Mouse (Mus musculus) heart, adult 2 months (tissue): Measurements from ENCODE around the gene Kcng3. TPM values are rescaled to one million over a fixed set of nuclear protein-coding genes. Genes with fewer than 3 reads are reported as not detected.

Experiments used
- DNase-seq, 2 experiments: peaks; one replicate each; pipeline ENCODE4 v3.0.0; 2021
- H3K27ac ChIP-seq: fragments of 200-600 bp; 2 replicates; pipeline ENCODE4 v1.8.1; 2022
- H3K27me3 ChIP-seq: fragments of 200-500 bp; 2 replicates; pipeline ENCODE4 v1.6.1; 2012; ENCODE audit warnings: mild to moderate bottlenecking, low read length, inconsistent platforms, mixed read lengths; ENCODE audit not compliant: control insufficient read depth, insufficient read depth
- H3K36me3 ChIP-seq: fragments of 200-500 bp; 2 replicates; pipeline ENCODE4 v1.6.1; 2012; ENCODE audit warnings: low read length, inconsistent platforms; ENCODE audit not compliant: control insufficient read depth, insufficient read depth
- H3K4me1 ChIP-seq: fragments of 200-500 bp; 2 replicates; pipeline ENCODE4 v1.6.1; 2011; ENCODE audit warnings: low read length; ENCODE audit not compliant: control insufficient read depth, insufficient read depth
- H3K4me3 ChIP-seq: fragments of 200-600 bp; 2 replicates; pipeline ENCODE4 v1.8.1; 2022
- H3K79me2 ChIP-seq: fragments of 200-500 bp; replicated peaks from 2 replicates; pipeline ENCODE4 v1.6.1; 2012; ENCODE audit warnings: mild to moderate bottlenecking, inconsistent platforms, low read length, moderate library complexity, mixed read lengths; ENCODE audit not compliant: control insufficient read depth, insufficient read depth
- H3K9ac ChIP-seq: fragments of 200-500 bp; 2 replicates; pipeline ENCODE4 v1.6.1; 2012; ENCODE audit warnings: low read depth, mild to moderate bottlenecking, control low read depth, inconsistent platforms, low read length, mixed read lengths
- CTCF ChIP-seq: fragments of 200-600 bp; IDR thresholded peaks from 2 replicates; pipeline ENCODE4 v1.8.1; 2022; ENCODE audit warnings: antibody characterized with exemption, mild to moderate bottlenecking, moderate library complexity
- EP300 ChIP-seq: fragments of 200-500 bp; IDR thresholded peaks from 2 replicates; pipeline ENCODE4 v1.6.1; 2011; ENCODE audit warnings: low read depth, low read length, control low read depth; ENCODE audit not compliant: insufficient read depth
- POLR2A ChIP-seq: fragments of 200-500 bp; IDR thresholded peaks from 2 replicates; pipeline ENCODE4 v1.6.1; 2011; ENCODE audit warnings: mild to moderate bottlenecking, low read depth, low read length, control low read depth; ENCODE audit not compliant: insufficient read depth
- WGBS: fragments of 180-500 bp; shearing (Covaris S2); methylation state at CpG from one replicate; pipeline ENCODE4 v1.1.7; 2018; 5-methylcytosine and 5-hydroxymethylcytosine counted together
- intact Hi-C: fragments of 180-260 bp; cut with DNase I; formaldehyde crosslinking; loops from one replicate; pipeline ENCODE4 v1.15.1; 2025
- polyA plus RNA-seq: library from polyadenylated mRNA; depleted of rRNA; stranded (reverse); fragments of >200 nt; gene quantifications from 2 replicates; pipeline ENCODE4 v1.2.3, GENCODE M21; 2012; rRNA removed
- total RNA-seq, 2 experiments: library from RNA; stranded (reverse); gene quantifications; 2 replicates each; pipeline ENCODE4 v1.2.3; 2021

Gene Kcng3
- total and polyA plus RNA-seq, 3 experiments = 0.02 TPM; not detected in 2

DNA sequence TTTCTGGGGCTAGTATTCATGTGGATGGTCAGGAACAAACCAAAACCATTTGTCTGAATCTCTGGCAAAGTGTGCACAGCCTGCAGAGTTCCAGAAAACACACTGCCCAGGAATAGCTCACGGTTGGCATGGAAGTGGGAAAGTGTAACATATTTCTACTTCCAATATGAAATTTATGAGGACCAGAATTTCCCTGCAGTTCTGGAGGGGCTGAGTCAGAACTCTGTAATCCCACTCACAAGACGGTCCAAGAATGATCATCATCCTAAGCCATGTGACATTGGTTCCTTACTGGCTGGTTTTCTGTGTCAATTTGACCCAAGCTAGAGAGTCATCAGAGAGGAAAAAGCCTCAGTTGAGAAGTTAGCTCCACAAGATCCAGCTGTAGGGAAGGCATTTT is 89.3 kb downstream of the Kcng3 start:
- no peak overlapping the region for H3K9ac ChIP-seq
- H3K79me2 ChIP-seq = no peaks in the 10 kb centered on the region
- no peaks in the 10 kb centered on the region; the same call in 1 of the 2 replicates for H3K27me3 ChIP-seq
- intact Hi-C loops = no loop called here
- 80% methylated on average over 2 of the region's 2 CpGs for WGBS
- H3K4me3 ChIP-seq = no peak overlapping the region
- H3K4me1 ChIP-seq = no peaks in the 10 kb centered on the region
- no peak overlapping the region for H3K27ac ChIP-seq
- no peak for DNase-seq
- no peak for TF ChIP-seq CTCF
- no peak for TF ChIP-seq POLR2A
- no peak for TF ChIP-seq EP300
- H3K36me3 ChIP-seq = no peaks in the 10 kb centered on the region

DNA sequence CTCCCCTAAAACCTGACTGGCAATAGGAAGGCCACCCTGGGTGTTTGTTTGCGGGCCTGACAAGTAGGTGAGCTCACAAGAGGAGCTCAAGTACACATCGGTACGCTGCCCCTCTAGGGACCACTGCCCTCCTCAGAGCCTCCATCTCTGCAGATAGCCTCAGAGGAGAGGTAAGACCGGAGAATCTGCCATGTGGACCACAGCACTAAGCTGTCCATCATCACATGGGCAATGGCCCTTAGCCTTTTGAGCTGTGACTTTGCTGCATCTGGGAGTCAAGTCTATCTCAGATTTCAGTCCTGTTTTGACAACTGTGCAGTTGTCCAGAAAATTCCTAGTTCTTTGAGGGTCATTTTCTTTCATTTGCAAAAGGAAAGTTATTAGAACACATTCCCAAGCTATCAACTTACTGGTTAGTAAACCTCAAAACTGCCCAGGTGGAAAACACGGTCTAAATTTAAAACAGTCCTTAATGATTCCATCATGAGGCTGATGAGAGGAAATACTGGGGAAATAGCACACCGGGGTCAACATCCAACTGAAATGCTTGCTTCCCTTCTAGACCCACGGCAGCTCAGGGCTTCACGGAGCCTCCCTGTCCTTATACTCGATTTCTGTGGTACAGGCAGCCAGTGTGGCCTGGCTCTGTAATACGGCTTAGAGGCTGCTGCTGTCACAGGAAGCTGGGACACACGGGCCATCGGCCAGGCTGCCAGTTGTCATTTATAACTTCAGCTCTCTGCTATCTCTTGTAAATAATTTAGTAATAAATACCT is 92.2 kb downstream of the Kcng3 start:
- H3K27ac ChIP-seq = no peak overlapping the region
- no peaks in the 10 kb centered on the region for H3K4me1 ChIP-seq
- H3K36me3 ChIP-seq = no peaks in the 10 kb centered on the region
- no peak overlapping the region for H3K4me3 ChIP-seq
- intact Hi-C loops = no loop called here
- TF ChIP-seq POLR2A = no peak
- TF ChIP-seq CTCF = no peak
- no peak for TF ChIP-seq EP300
- H3K9ac ChIP-seq = no peak overlapping the region
- H3K27me3 ChIP-seq = no peaks in the 10 kb centered on the region; the same call in 1 of the 2 replicates
- WGBS = 44% methylated on average over 12 of the region's 12 CpGs
- no peaks in the 10 kb centered on the region for H3K79me2 ChIP-seq
- DNase-seq = no peak

DNA sequence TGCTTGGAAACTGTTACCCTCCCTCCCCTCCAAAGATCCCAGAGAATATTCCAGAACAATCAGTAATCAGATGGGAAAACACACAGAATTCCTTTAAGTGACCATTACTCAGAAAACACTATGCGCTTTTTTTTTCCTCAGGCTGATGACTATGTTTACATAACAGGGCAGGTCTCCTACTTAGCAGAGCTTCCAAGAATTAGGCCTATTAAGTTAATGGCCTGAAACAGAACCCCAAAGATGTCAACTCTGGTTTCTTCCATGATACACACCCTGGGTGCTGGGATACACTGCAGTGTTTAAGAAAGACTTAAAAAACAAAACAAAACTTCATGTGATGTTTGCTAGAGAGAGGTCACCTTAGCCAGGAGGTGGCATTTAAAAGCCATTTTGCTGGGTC is 93.0 kb downstream of the Kcng3 start:
- TF ChIP-seq EP300 = no peak
- no peak for TF ChIP-seq CTCF
- TF ChIP-seq POLR2A = no peak
- WGBS = 84% methylated on average over 1 of the region's 1 CpGs
- no peak for DNase-seq
- H3K27ac ChIP-seq = no peak overlapping the region
- no peak overlapping the region for H3K4me3 ChIP-seq
- H3K36me3 ChIP-seq = no peaks in the 10 kb centered on the region
- H3K79me2 ChIP-seq = no peaks in the 10 kb centered on the region
- H3K27me3 ChIP-seq = no peaks in the 10 kb centered on the region; the same call in 1 of the 2 replicates
- intact Hi-C loops = no loop called here
- no peak overlapping the region for H3K9ac ChIP-seq
- no peaks in the 10 kb centered on the region for H3K4me1 ChIP-seq

DNA sequence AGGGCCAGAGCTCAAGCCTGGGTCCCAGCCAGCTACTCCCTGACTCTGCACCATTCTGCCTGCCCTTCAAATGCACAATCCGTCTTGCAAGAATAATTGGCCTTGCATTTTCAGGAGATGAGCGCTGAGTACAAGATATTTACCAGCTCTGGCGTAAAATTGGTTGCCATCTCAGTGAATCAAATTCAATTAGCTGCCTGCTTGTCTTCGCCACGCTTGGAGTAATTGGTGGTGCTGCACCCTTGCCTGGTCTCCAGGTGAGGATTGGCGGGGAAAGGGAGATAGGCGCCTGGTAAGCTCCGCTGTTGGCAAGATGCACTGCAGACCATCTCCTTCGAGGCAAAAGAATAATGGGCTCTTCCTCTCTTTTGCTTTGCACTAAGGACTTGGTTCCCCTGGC is 93.6 kb downstream of the Kcng3 start:
- intact Hi-C loops = no loop called here
- Histone ChIP-seq H3K9ac (no peak overlapping the region), H3K36me3 (no peaks in the 10 kb centered on the region), H3K27me3 (no peaks in the 10 kb centered on the region; the same call in 1 of the 2 replicates), H3K4me1 (no peaks in the 10 kb centered on the region), H3K27ac (no peak overlapping the region), H3K4me3 (no peak overlapping the region), H3K79me2 (no peaks in the 10 kb centered on the region)
- no peak for TF ChIP-seq EP300
- TF ChIP-seq POLR2A = no peak
- no peak for TF ChIP-seq CTCF
- WGBS = 80% methylated on average over 9 of the region's 9 CpGs
- no peak for DNase-seq

Other genes starting within 250 kb of the Kcng3 start
- 100 to 1,000 TPM; 278 to 329 TPM for gene Cox7a2l, start 114.6 kb downstream of the Kcng3 start, total RNA-seq
- gene Cox7a2l, start 114.6 kb downstream of the Kcng3 start, polyA plus RNA-seq = 227 and 349 TPM in 2 replicates
- 10 to 100 TPM; 17.5 to 20.1 TPM for gene Mta3, start 74.3 kb upstream of the Kcng3 start, total RNA-seq
- 15.1 and 19.2 TPM in 2 replicates for gene Mta3, start 74.3 kb upstream of the Kcng3 start, polyA plus RNA-seq
- under 1 TPM; 0.25 to 0.29 TPM for gene Haao, start 216.1 kb upstream of the Kcng3 start, total RNA-seq
- 1.2 and 1.4 TPM in 2 replicates for gene Haao, start 216.1 kb upstream of the Kcng3 start, polyA plus RNA-seq